Mouse (Mus musculus) kidney, postnatal 0 days (tissue): Measurements from ENCODE around the gene Gpr183. TPM values are rescaled to one million over a fixed set of nuclear protein-coding genes. Genes with fewer than 3 reads are reported as not detected.

ENCODE experiments used
- ATAC-seq: fragments of 200-750 bp; cut with Nextera tagmentation; replicated peaks from 2 replicates; pipeline ENCODE4 v1.8.0; 2017; ENCODE audit warnings: low read depth, moderate number of reproducible peaks, moderate TSS enrichment, moderate library complexity; ENCODE audit not compliant: low FRiP score
- DNase-seq: peaks from one replicate; pipeline ENCODE4 v3.0.0-alpha.2; 2016; ENCODE audit warnings: low spot score
- H3K27ac ChIP-seq: fragments of 300-500 bp; sonication (generic); 2 replicates; pipeline ENCODE4 v1.5.1; 2014; ENCODE audit warnings: mild to moderate bottlenecking
- H3K27me3 ChIP-seq: fragments of 300-500 bp; sonication (generic); 2 replicates; pipeline ENCODE4 v1.6.1; 2014; ENCODE audit warnings: low read length, mixed read lengths; ENCODE audit not compliant: insufficient read depth
- H3K36me3 ChIP-seq: fragments of 300-500 bp; sonication (generic); 2 replicates; pipeline ENCODE4 v1.6.1; 2014; ENCODE audit warnings: low read length, mixed read lengths; ENCODE audit not compliant: insufficient read depth
- H3K4me1 ChIP-seq: fragments of 300-500 bp; sonication (generic); replicated peaks from 2 replicates; pipeline ENCODE4 v1.6.1; 2014; ENCODE audit warnings: antibody characterized with exemption, low read length, mixed read lengths; ENCODE audit not compliant: insufficient read depth
- H3K4me2 ChIP-seq: fragments of 300-500 bp; sonication (generic); 2 replicates; pipeline ENCODE4 v1.6.1; 2014; ENCODE audit warnings: mild to moderate bottlenecking, low read length, moderate library complexity, mixed read lengths
- H3K4me3 ChIP-seq: fragments of 300-500 bp; sonication (generic); replicated peaks from 2 replicates; pipeline ENCODE4 v1.5.1; 2014; ENCODE audit warnings: low read depth, low read length
- H3K9ac ChIP-seq: fragments of 300-500 bp; sonication (generic); 2 replicates; pipeline ENCODE4 v1.6.1; 2014; ENCODE audit warnings: low read depth, low read length
- H3K9me3 ChIP-seq: fragments of 300-500 bp; sonication (generic); replicated peaks from 2 replicates; pipeline ENCODE4 v1.6.1; 2016; ENCODE audit warnings: low read length, inconsistent platforms, mixed read lengths
- CTCF ChIP-seq: IDR thresholded peaks from 2 replicates; pipeline ENCODE4 v1.5.1; 2016; ENCODE audit warnings: antibody characterized with exemption, low read depth, mild to moderate bottlenecking, moderate library complexity
- WGBS: fragments of 180-500 bp; shearing (Covaris S2); extraction: QIAGEN DNeasy Blood & Tissue Kit; methylation state at CpG from one replicate; pipeline ENCODE4 v1.1.7; 2014; 5-methylcytosine and 5-hydroxymethylcytosine counted together
- polyA plus RNA-seq: library from polyadenylated mRNA; unstranded; fragments of >200 nt; fragmentation: Nextera tagmentation; extraction: Ambion mirVana; gene quantifications from 2 replicates; pipeline ENCODE4 v1.2.1, GENCODE M21; 2015

Gene Gpr183
- polyA plus RNA-seq, 1 experiment from 2014 or later: 1.5 TPM

- H3K36me3 ChIP-seq: 0 out of 2 replicates have a peak, but pooled peaks cover 6% of the 10 kb centered on the region
- H3K4me3 ChIP-seq: no peak overlapping the region
- TF ChIP-seq CTCF: no peak
- H3K27ac ChIP-seq: no peak overlapping the region
- H3K9ac ChIP-seq: no peak overlapping the region
- WGBS: 86% methylated on average over 4 of the region's 4 CpGs
- H3K4me1 ChIP-seq: peaks cover 6% of the 10 kb centered on the region; the same call in 1 of the 2 replicates
- ATAC-seq (no peak), DNase-seq (no peak)
- H3K27me3 ChIP-seq: no peaks in the 10 kb centered on the region
- no peak overlapping the region for H3K4me2 ChIP-seq
- no peaks in the 10 kb centered on the region for H3K9me3 ChIP-seq
Measured at GRCm38 (mm10) chr14:121932180-121932579, 32.8 kb downstream of the Gpr183 start.

- H3K36me3 ChIP-seq: 0 out of 2 replicates have a peak, but pooled peaks cover 6% of the 10 kb centered on the region
- DNase-seq: no peak
- no peak overlapping the region for H3K9ac ChIP-seq
- H3K9me3 ChIP-seq: no peaks in the 10 kb centered on the region
- no peaks in the 10 kb centered on the region for H3K27me3 ChIP-seq
- no peak overlapping the region for H3K27ac ChIP-seq
- H3K4me3 ChIP-seq: no peak overlapping the region
- no peak for TF ChIP-seq CTCF
- H3K4me2 ChIP-seq: no peak overlapping the region
- H3K4me1 ChIP-seq: peaks cover 6% of the 10 kb centered on the region; the same call in 1 of the 2 replicates
- 92% methylated on average over 3 of the region's 3 CpGs for WGBS
- no peak for ATAC-seq
Measured at GRCm38 (mm10) chr14:121931594-121931993, 33.4 kb downstream of the Gpr183 start.

- H3K27ac ChIP-seq: no peak overlapping the region
- TF ChIP-seq CTCF: no peak
- 80% methylated on average over 7 of the region's 7 CpGs for WGBS
- no peaks in the 10 kb centered on the region for H3K27me3 ChIP-seq
- H3K9ac ChIP-seq: no peak overlapping the region
- H3K4me1 ChIP-seq: peaks cover 6% of the 10 kb centered on the region; the same call in 1 of the 2 replicates
- H3K9me3 ChIP-seq: no peaks in the 10 kb centered on the region
- H3K4me3 ChIP-seq: no peak overlapping the region
- DNase-seq (no peak), ATAC-seq (no peak)
- H3K36me3 ChIP-seq: 0 out of 2 replicates have a peak, but pooled peaks cover 6% of the 10 kb centered on the region
- no peak overlapping the region for H3K4me2 ChIP-seq
Measured at GRCm38 (mm10) chr14:121930731-121931383, 34.1 kb downstream of the Gpr183 start.

- WGBS: 87% methylated on average over 12 of the region's 12 CpGs
- Histone ChIP-seq H3K36me3 (0 out of 2 replicates have a peak, but pooled peaks cover 3% of the 10 kb centered on the region), H3K4me3 (no peak overlapping the region), H3K27me3 (no peaks in the 10 kb centered on the region), H3K9me3 (no peaks in the 10 kb centered on the region), H3K4me1 (peaks cover 6% of the 10 kb centered on the region; the same call in 1 of the 2 replicates), H3K27ac (no peak overlapping the region), H3K9ac (no peak overlapping the region), H3K4me2 (no peak overlapping the region)
- no peak for DNase-seq
- peak; percentile 17; the same call in 1 of the 2 replicates for TF ChIP-seq CTCF
- no peak for ATAC-seq
Measured at GRCm38 (mm10) chr14:121929243-121929951, 35.6 kb downstream of the Gpr183 start.

GRCm38 (mm10) chr14:121928375-121929137 is 36.4 kb downstream of the Gpr183 start:
- Histone ChIP-seq H3K27me3 (no peaks in the 10 kb centered on the region), H3K9ac (no peak overlapping the region), H3K36me3 (no peaks in the 10 kb centered on the region), H3K27ac (no peak overlapping the region), H3K4me1 (peaks cover 6% of the 10 kb centered on the region; the same call in 1 of the 2 replicates), H3K9me3 (no peaks in the 10 kb centered on the region), H3K4me3 (no peak overlapping the region), H3K4me2 (no peak overlapping the region)
- peak; percentile 89 for TF ChIP-seq CTCF
- ATAC-seq: no peak
- 62% methylated on average over 8 of the region's 8 CpGs for WGBS
- peak; percentile 87 for DNase-seq

GRCm38 (mm10) chr14:121927451-121927850 is 37.5 kb downstream of the Gpr183 start:
- DNase-seq (no peak), ATAC-seq (no peak)
- H3K27ac ChIP-seq: no peak overlapping the region

More at GRCm38 (mm10) chr14:121927451-121927850, 37.5 kb downstream of the Gpr183 start:
- H3K36me3 ChIP-seq: no peaks in the 10 kb centered on the region
- peaks cover 6% of the 10 kb centered on the region; the same call in 1 of the 2 replicates for H3K4me1 ChIP-seq
- H3K9me3 ChIP-seq: no peaks in the 10 kb centered on the region
- H3K27me3 ChIP-seq: no peaks in the 10 kb centered on the region
- H3K4me3 ChIP-seq: no peak overlapping the region
- H3K9ac ChIP-seq: no peak overlapping the region
- WGBS: 92% methylated on average over 8 of the region's 8 CpGs
- TF ChIP-seq CTCF: no peak
- no peak overlapping the region for H3K4me2 ChIP-seq
